Mouse (Mus musculus): ENCODE results near the gene Morc4. TPM values are rescaled to one million over a fixed set of nuclear protein-coding genes. Genes with fewer than 3 reads are reported as not detected.
A peak's percentile ranks its signal among the peaks of the same experiment; 100 is the strongest.

Morc4 gene
- total and polyA plus RNA-seq, 3 experiments, result 6.7 to 22.8 (median 15.6) TPM

DNA sequence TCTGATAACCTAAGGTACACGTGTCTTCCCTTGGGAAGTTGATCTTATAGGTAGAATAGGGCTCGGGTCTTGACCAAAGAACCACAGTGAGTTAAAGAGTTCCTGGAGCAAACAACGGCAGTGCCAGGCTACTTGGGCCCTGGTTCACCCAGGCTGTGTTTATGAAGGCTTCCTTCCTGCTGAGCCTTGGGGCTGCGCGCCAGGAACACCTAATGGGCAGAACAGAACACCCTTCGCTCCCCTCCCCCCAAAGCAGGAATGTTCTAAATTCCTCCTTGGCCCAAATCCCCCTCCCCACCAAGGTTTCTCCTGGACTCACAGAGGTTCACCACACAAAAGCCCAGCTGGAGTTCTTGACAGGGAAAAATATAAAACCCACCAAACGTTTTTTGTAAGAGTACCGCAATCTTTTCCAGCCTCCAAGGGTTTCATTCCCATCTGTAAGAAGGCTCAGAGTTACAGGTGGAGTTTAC lies 71.0 kb downstream of the Morc4 start, which contains the start of gene Cldn2:
Gene Cldn2 (plus strand): TSS at position 423 of the 473 bp plus-strand sequence.
- H3K36me3 ChIP-seq (replicated peaks), result no peaks in the 10 kb centered on the region
- H3K4me3 ChIP-seq (ENCODE audit: low read depth, low read length), result no peak within 1 kb of the TSS
- peaks cover 33% of the 10 kb centered on the region for H3K4me1 ChIP-seq (ENCODE audit: insufficient read depth, low read depth, low read length)
- TF ChIP-seq CTCF (IDR thresholded peaks at IDR 0.05; ENCODE audit: low read depth, low read length) (no peak), TAL1 (conservative IDR thresholded peaks at IDR 0.05; ENCODE audit: low read depth, low read length) (no peak), GATA1 (IDR thresholded peaks at IDR 0.05; ENCODE audit: borderline replicate concordance, low read length) (no peak), GATA2 (IDR thresholded peaks at IDR 0.05; ENCODE audit: borderline replicate concordance, low read depth, low read length) (no peak), POLR2AphosphoS5 (IDR thresholded peaks at IDR 0.05; ENCODE audit: insufficient replicate concordance, low read depth, low read length) (no peak)
- H3K9me3 ChIP-seq (replicated peaks), result no peaks in the 10 kb centered on the region
- no peaks in the 10 kb centered on the region for H3K27me3 ChIP-seq (ENCODE audit: insufficient read depth, low read length)
- ATAC-seq (ENCODE audit: extremely low read depth, insufficient number of reproducible peaks, low FRiP score, poor library complexity, severe bottlenecking) (no peak), DNase-seq (ENCODE audit: low spot score) (no peak)

DNA sequence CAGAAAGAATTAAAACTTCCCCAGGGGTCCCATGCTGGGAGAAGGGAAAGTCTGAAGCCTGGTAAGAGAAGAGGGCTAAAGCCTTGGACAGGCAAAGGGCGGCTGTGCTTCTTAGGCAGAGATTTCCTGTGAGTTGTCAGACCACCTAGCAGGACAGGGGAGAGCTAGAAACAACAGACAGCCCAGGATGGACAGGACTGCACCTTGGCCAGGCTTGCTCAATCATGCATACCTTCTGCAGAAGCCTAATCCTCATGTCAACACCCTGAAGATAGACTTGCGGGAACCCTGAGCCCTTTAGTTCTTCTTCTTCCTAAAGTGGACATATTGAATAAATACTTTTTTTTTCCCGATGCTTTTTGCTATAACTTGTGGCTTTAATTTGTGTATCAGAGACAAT lies 71.5 kb downstream of the Morc4 start:
- H3K4me1 ChIP-seq (ENCODE audit: insufficient read depth, low read depth, low read length), result peaks cover 33% of the 10 kb centered on the region
- DNase-seq (ENCODE audit: low spot score) (no peak), ATAC-seq (ENCODE audit: extremely low read depth, insufficient number of reproducible peaks, low FRiP score, poor library complexity, severe bottlenecking) (no peak)
- no peaks in the 10 kb centered on the region for H3K27me3 ChIP-seq (ENCODE audit: insufficient read depth, low read length)
- no peak for TF ChIP-seq CTCF (IDR thresholded peaks at IDR 0.05; ENCODE audit: low read depth, low read length)
- no peak for TF ChIP-seq POLR2AphosphoS5 (IDR thresholded peaks at IDR 0.05; ENCODE audit: insufficient replicate concordance, low read depth, low read length)
- no peak for TF ChIP-seq TAL1 (conservative IDR thresholded peaks at IDR 0.05; ENCODE audit: low read depth, low read length)
- no peak for TF ChIP-seq GATA2 (IDR thresholded peaks at IDR 0.05; ENCODE audit: borderline replicate concordance, low read depth, low read length)
- no peak for TF ChIP-seq GATA1 (IDR thresholded peaks at IDR 0.05; ENCODE audit: borderline replicate concordance, low read length)
- H3K4me3 ChIP-seq (ENCODE audit: low read depth, low read length), result no peak overlapping the region
- no peaks in the 10 kb centered on the region for H3K9me3 ChIP-seq (replicated peaks)
- no peaks in the 10 kb centered on the region for H3K36me3 ChIP-seq (replicated peaks)

DNA sequence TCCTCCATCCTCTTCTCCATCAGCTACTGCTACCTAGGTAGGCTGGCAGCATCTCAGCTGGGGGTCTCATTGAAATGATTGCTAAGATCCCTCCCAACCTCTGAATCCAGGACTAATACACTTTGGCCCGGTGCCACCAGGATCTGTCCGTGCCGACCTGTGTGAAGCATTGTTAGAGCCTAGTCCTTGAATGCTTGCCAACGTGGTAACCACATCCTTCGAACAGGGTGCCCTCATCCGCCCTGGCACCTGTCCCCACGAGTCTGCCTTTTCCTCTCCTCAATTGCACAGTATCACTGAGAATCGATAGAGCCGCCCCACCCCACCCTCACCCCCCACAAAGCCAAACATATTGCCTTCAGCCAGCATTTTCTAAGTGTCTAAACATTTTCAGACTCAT lies 73.6 kb downstream of the Morc4 start:
- Histone ChIP-seq H3K4me3 (ENCODE audit: low read depth, low read length) (no peak overlapping the region), H3K4me1 (ENCODE audit: insufficient read depth, low read depth, low read length) (peaks cover 38% of the 10 kb centered on the region), H3K27me3 (ENCODE audit: insufficient read depth, low read length) (no peaks in the 10 kb centered on the region), H3K36me3 (replicated peaks) (no peaks in the 10 kb centered on the region), H3K9me3 (replicated peaks) (no peaks in the 10 kb centered on the region)
- TF ChIP-seq CTCF (IDR thresholded peaks at IDR 0.05; ENCODE audit: low read depth, low read length), result no peak
- no peak for ATAC-seq (ENCODE audit: extremely low read depth, insufficient number of reproducible peaks, low FRiP score, poor library complexity, severe bottlenecking)
- DNase-seq (ENCODE audit: low spot score), result no peak

DNA sequence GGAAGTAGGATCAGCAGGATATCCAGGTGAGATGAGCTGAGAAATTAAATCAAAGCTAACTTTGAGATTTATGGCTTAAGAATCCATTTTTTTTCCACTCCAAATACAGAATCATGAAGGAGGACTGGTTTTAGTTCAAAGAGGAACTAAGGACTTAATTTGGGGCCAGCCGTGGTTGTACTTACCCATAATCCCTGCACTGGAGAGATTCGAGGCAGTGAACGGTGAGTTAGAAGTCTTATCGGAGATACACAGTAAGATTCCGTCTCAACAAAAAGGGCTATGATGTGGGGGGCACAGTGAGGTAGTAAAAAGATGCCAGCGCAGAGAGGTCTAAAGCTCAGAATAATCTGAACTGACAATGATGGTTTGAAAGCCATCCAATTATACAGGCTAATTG lies 75.4 kb downstream of the Morc4 start:
- H3K9me3 ChIP-seq (replicated peaks), result no peaks in the 10 kb centered on the region
- H3K36me3 ChIP-seq (replicated peaks), result no peaks in the 10 kb centered on the region
- peaks cover 49% of the 10 kb centered on the region for H3K4me1 ChIP-seq (ENCODE audit: insufficient read depth, low read depth, low read length)
- DNase-seq (ENCODE audit: low spot score) (no peak), ATAC-seq (ENCODE audit: extremely low read depth, insufficient number of reproducible peaks, low FRiP score, poor library complexity, severe bottlenecking) (no peak)
- no peak overlapping the region for H3K4me3 ChIP-seq (ENCODE audit: low read depth, low read length)
- TF ChIP-seq GATA1 (IDR thresholded peaks at IDR 0.05; ENCODE audit: borderline replicate concordance, low read length) (no peak), GATA2 (IDR thresholded peaks at IDR 0.05; ENCODE audit: borderline replicate concordance, low read depth, low read length) (no peak), CTCF (IDR thresholded peaks at IDR 0.05; ENCODE audit: low read depth, low read length) (no peak), TAL1 (conservative IDR thresholded peaks at IDR 0.05; ENCODE audit: low read depth, low read length) (no peak)
- no peaks in the 10 kb centered on the region for H3K27me3 ChIP-seq (ENCODE audit: insufficient read depth, low read length)

DNA sequence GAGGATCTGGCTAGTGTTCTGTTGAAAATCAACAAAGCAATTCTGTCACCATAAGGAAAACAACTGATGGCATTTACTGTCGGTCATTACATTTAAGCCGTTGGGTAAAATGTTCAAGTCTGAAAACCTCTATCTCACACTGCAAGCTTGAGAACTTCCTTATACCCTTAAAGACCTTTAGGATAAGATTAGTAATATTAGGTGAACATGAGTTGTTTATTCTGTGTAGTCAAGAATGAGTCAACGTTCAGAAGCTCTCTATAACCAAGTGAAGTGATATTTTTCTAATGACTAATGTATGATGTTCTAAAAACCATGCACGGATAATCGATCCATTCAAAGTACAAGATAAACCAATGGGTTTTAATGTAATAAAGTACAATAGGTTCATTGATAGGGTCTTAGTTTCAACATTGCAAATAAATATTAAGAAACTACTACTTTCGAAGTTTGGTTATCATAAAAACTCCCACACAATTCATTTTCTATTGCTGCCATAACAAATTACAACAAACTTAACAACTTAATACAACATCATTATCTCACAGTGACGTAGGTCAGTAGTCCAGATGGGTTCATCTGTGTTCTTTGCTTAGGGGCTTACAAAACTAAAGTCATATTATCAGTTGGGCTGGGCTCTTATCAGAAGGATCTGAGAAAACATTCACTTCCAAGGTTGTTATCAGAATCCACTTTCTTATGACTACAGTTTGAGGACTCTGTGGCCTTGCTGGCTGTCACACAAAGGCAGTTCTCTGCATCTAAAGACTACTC lies 77.2 kb downstream of the Morc4 start:
- ATAC-seq (ENCODE audit: extremely low read depth, insufficient number of reproducible peaks, low FRiP score, poor library complexity, severe bottlenecking) (peak; percentile 49; the same call in 1 of the 2 replicates), DNase-seq (ENCODE audit: low spot score) (no peak)
- no peak for TF ChIP-seq TAL1 (conservative IDR thresholded peaks at IDR 0.05; ENCODE audit: low read depth, low read length)
- TF ChIP-seq GATA2 (IDR thresholded peaks at IDR 0.05; ENCODE audit: borderline replicate concordance, low read depth, low read length), result no peak
- TF ChIP-seq CTCF (IDR thresholded peaks at IDR 0.05; ENCODE audit: low read depth, low read length), result no peak
- TF ChIP-seq GATA1 (IDR thresholded peaks at IDR 0.05; ENCODE audit: borderline replicate concordance, low read length), result no peak
- no peak for TF ChIP-seq POLR2AphosphoS5 (IDR thresholded peaks at IDR 0.05; ENCODE audit: insufficient replicate concordance, low read depth, low read length)
- Histone ChIP-seq H3K9me3 (replicated peaks) (no peaks in the 10 kb centered on the region), H3K36me3 (replicated peaks) (no peaks in the 10 kb centered on the region), H3K4me1 (ENCODE audit: insufficient read depth, low read depth, low read length) (peaks cover 51% of the 10 kb centered on the region), H3K27me3 (ENCODE audit: insufficient read depth, low read length) (no peaks in the 10 kb centered on the region), H3K4me3 (ENCODE audit: low read depth, low read length) (no peak overlapping the region)

DNA sequence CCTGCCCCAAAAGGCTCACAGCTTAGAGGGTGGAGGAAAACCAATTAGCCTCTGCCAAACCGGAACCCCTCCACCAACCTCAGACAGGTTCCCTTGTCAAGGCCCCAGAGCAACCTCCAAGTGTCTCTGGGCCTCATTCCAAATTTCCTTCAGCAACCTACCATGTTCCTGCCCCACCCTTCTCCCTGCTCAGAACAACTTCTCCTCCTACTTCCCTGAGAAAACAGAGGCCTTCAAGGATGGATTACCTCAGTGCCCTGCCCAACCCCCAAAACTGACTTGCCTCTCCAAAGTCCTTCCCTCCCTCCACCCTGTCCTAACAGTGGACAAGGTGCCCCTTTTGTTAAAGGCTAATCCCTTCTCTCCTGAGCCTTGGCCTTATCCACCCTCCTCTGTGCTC lies 85.7 kb downstream of the Morc4 start:
- Histone ChIP-seq H3K4me3 (ENCODE audit: low read depth, low read length) (no peak overlapping the region), H3K9me3 (replicated peaks) (no peaks in the 10 kb centered on the region), H3K4me1 (ENCODE audit: insufficient read depth, low read depth, low read length) (peaks cover 46% of the 10 kb centered on the region), H3K36me3 (replicated peaks) (no peaks in the 10 kb centered on the region), H3K27me3 (ENCODE audit: insufficient read depth, low read length) (no peaks in the 10 kb centered on the region)
- TF ChIP-seq POLR2AphosphoS5 (IDR thresholded peaks at IDR 0.05; ENCODE audit: insufficient replicate concordance, low read depth, low read length) (no peak), CTCF (IDR thresholded peaks at IDR 0.05; ENCODE audit: low read depth, low read length) (no peak), TAL1 (conservative IDR thresholded peaks at IDR 0.05; ENCODE audit: low read depth, low read length) (no peak), GATA2 (IDR thresholded peaks at IDR 0.05; ENCODE audit: borderline replicate concordance, low read depth, low read length) (no peak), GATA1 (IDR thresholded peaks at IDR 0.05; ENCODE audit: borderline replicate concordance, low read length) (no peak)
- DNase-seq (ENCODE audit: low spot score) (no peak), ATAC-seq (ENCODE audit: extremely low read depth, insufficient number of reproducible peaks, low FRiP score, poor library complexity, severe bottlenecking) (no peak)
